Mouse (Mus musculus): Measurements from ENCODE around the gene Purb. TPM values are rescaled to one million over a fixed set of nuclear protein-coding genes. Genes with fewer than 3 reads are reported as not detected.
A peak's percentile ranks its signal among the peaks of the same experiment; 100 is the strongest.

Gene Purb
- polyA plus RNA-seq, 1 experiment = 33.2 TPM

DNA sequence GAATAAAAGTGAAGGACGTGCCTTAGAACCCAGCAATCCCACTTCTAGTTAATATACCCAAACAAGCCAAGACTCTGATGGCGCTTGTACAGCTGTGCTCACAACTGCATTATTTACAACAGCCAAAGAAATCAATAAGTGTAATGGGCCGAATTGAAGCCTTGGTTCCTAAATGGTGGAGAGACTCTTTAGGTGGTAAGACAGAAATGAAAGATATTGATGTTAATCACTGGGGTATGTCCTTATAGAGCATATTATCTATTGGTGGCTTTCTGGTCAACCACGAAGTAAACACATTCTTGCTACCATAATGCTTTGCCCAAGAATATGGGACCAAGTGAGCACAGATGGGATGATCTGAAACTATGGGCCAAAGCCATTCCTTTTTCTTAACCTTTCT lies 35.5 kb downstream of the Purb start:
- Histone ChIP-seq H3ac (ENCODE audit: control insufficient read depth, insufficient read length) (no peak overlapping the region), H3K36me3 (ENCODE audit: control insufficient read depth, insufficient read depth) (peaks cover 7% of the 10 kb centered on the region), H3K27me3 (ENCODE audit: control insufficient read depth, insufficient read depth, insufficient read length) (no peaks in the 10 kb centered on the region), H3K79me2 (ENCODE audit: control insufficient read depth, insufficient read depth) (peaks cover 51% of the 10 kb centered on the region), H3K4me3 (no peak overlapping the region), H3K4me2 (ENCODE audit: low read depth) (no peak overlapping the region)
- TF ChIP-seq POLR2AphosphoS2 (IDR thresholded peaks at IDR 0.05; ENCODE audit: insufficient read length, low read depth) (no peak), MAX (IDR thresholded peaks at IDR 0.05; ENCODE audit: low read depth) (no peak), CEBPB (IDR thresholded peaks at IDR 0.05; ENCODE audit: insufficient read depth, poor library complexity, severe bottlenecking) (no peak), MYOG (IDR thresholded peaks at IDR 0.05; ENCODE audit: control insufficient read depth in 1 of 3, insufficient read depth in 1 of 3, insufficient read length in 2 of 3, low read depth in 2 of 3) (no peak), SRF (IDR thresholded peaks at IDR 0.05; ENCODE audit: control insufficient read depth, insufficient read length, low read depth) (no peak), TCF3 (IDR thresholded peaks at IDR 0.05; ENCODE audit: insufficient read length, low read depth) (no peak), E2F4 (IDR thresholded peaks at IDR 0.05; ENCODE audit: insufficient read depth) (no peak), REST (IDR thresholded peaks at IDR 0.05; ENCODE audit: insufficient read depth, insufficient read length) (no peak), POLR2A (IDR thresholded peaks at IDR 0.05; ENCODE audit: insufficient read length, low read depth) (no peak), MYOD1 (IDR thresholded peaks at IDR 0.05; ENCODE audit: control insufficient read depth in 1 of 3, insufficient read length in 2 of 3, low read depth in 2 of 3) (no peak), USF1 (IDR thresholded peaks at IDR 0.05; ENCODE audit: low read depth) (no peak), TCF12 (IDR thresholded peaks at IDR 0.05; ENCODE audit: insufficient read depth, poor library complexity, severe bottlenecking) (no peak)

GRCm38 (mm10) chr11:6437667-6438066 lies 38.0 kb downstream of the Purb start:
- H3K79me2 ChIP-seq (ENCODE audit: control insufficient read depth, insufficient read depth) = peaks cover 39% of the 10 kb centered on the region
- no peak overlapping the region for H3ac ChIP-seq (ENCODE audit: control insufficient read depth, insufficient read length)
- no peak overlapping the region for H3K4me2 ChIP-seq (ENCODE audit: low read depth)
- H3K27me3 ChIP-seq (ENCODE audit: control insufficient read depth, insufficient read depth, insufficient read length) = no peaks in the 10 kb centered on the region
- no peak overlapping the region for H3K4me3 ChIP-seq
- peaks cover 11% of the 10 kb centered on the region for H3K36me3 ChIP-seq (ENCODE audit: control insufficient read depth, insufficient read depth)
- no peak for TF ChIP-seq POLR2A (IDR thresholded peaks at IDR 0.05; ENCODE audit: insufficient read length, low read depth)
- no peak for TF ChIP-seq TCF3 (IDR thresholded peaks at IDR 0.05; ENCODE audit: insufficient read length, low read depth)
- no peak for TF ChIP-seq MAX (IDR thresholded peaks at IDR 0.05; ENCODE audit: low read depth)
- no peak for TF ChIP-seq MYOD1 (IDR thresholded peaks at IDR 0.05; ENCODE audit: control insufficient read depth in 1 of 3, insufficient read length in 2 of 3, low read depth in 2 of 3)
- no peak for TF ChIP-seq SRF (IDR thresholded peaks at IDR 0.05; ENCODE audit: control insufficient read depth, insufficient read length, low read depth)
- no peak for TF ChIP-seq USF1 (IDR thresholded peaks at IDR 0.05; ENCODE audit: low read depth)
- TF ChIP-seq REST (IDR thresholded peaks at IDR 0.05; ENCODE audit: insufficient read depth, insufficient read length) = no peak
- TF ChIP-seq POLR2AphosphoS2 (IDR thresholded peaks at IDR 0.05; ENCODE audit: insufficient read length, low read depth) = no peak
- TF ChIP-seq E2F4 (IDR thresholded peaks at IDR 0.05; ENCODE audit: insufficient read depth) = no peak
- TF ChIP-seq MYOG (IDR thresholded peaks at IDR 0.05; ENCODE audit: control insufficient read depth in 1 of 3, insufficient read depth in 1 of 3, insufficient read length in 2 of 3, low read depth in 2 of 3) = no peak
- no peak for TF ChIP-seq CEBPB (IDR thresholded peaks at IDR 0.05; ENCODE audit: insufficient read depth, poor library complexity, severe bottlenecking)

DNA sequence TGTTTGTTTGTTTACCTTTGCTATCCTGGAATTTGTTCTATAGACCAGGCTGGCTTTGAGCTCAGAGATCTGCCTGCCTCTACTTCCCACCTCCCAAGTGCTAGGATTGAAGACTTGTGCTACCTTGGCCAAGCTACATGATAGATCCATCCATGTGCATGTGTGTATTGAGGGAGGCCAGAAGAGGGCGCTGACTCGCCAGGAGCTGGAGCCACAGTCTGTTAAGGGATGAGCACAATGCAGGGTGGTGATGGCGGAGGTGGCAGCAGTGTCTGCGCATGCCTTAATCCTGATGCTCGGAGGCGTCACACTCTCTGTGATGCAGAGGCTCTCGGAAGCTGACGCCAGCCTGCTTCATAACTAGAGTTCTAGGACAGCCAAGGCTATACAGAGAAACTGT lies 39.3 kb downstream of the Purb start:
- Histone ChIP-seq H3K4me3 (no peak overlapping the region), H3K27me3 (ENCODE audit: control insufficient read depth, insufficient read depth, insufficient read length) (no peaks in the 10 kb centered on the region), H3ac (ENCODE audit: control insufficient read depth, insufficient read length) (no peak overlapping the region), H3K4me2 (ENCODE audit: low read depth) (no peak overlapping the region), H3K79me2 (ENCODE audit: control insufficient read depth, insufficient read depth) (peaks cover 26% of the 10 kb centered on the region), H3K36me3 (ENCODE audit: control insufficient read depth, insufficient read depth) (peaks cover 17% of the 10 kb centered on the region)
- TF ChIP-seq USF1 (IDR thresholded peaks at IDR 0.05; ENCODE audit: low read depth) (no peak), MAX (IDR thresholded peaks at IDR 0.05; ENCODE audit: low read depth) (no peak), POLR2A (IDR thresholded peaks at IDR 0.05; ENCODE audit: insufficient read length, low read depth) (peak; percentile 24), POLR2AphosphoS2 (IDR thresholded peaks at IDR 0.05; ENCODE audit: insufficient read length, low read depth) (peak; percentile 38), REST (IDR thresholded peaks at IDR 0.05; ENCODE audit: insufficient read depth, insufficient read length) (no peak), MYOG (IDR thresholded peaks at IDR 0.05; ENCODE audit: control insufficient read depth in 1 of 3, insufficient read depth in 1 of 3, insufficient read length in 2 of 3, low read depth in 2 of 3) (no peak), MYOD1 (IDR thresholded peaks at IDR 0.05; ENCODE audit: control insufficient read depth in 1 of 3, insufficient read length in 2 of 3, low read depth in 2 of 3) (no peak), TCF3 (IDR thresholded peaks at IDR 0.05; ENCODE audit: insufficient read length, low read depth) (no peak), E2F4 (IDR thresholded peaks at IDR 0.05; ENCODE audit: insufficient read depth) (no peak)

DNA sequence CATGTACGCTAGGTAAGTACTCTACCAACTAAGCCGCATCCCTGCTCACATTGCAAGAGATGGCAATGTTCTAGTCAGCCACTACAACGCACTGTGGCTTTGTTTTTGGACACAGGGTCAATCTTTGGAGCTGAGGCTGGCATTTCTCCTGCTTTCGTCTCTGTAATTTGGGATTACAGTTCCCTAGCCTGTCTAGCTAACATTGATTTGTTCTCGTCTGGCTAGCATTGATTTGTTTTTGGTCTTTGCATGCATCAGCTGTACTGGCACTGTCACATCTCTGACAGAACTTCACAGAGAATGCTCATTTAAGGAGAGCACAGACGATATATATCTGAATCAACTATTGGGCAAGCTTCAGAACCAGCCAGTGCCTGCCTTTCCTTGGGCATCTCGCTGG lies 45.5 kb downstream of the Purb start:
- no peak overlapping the region for H3K4me2 ChIP-seq (ENCODE audit: low read depth)
- no peak overlapping the region for H3ac ChIP-seq (ENCODE audit: control insufficient read depth, insufficient read length)
- H3K79me2 ChIP-seq (ENCODE audit: control insufficient read depth, insufficient read depth) = no peaks in the 10 kb centered on the region
- TF ChIP-seq MAX (IDR thresholded peaks at IDR 0.05; ENCODE audit: low read depth) (no peak), MYOG (IDR thresholded peaks at IDR 0.05; ENCODE audit: control insufficient read depth in 1 of 3, insufficient read depth in 1 of 3, insufficient read length in 2 of 3, low read depth in 2 of 3) (no peak), E2F4 (IDR thresholded peaks at IDR 0.05; ENCODE audit: insufficient read depth) (no peak), TCF3 (IDR thresholded peaks at IDR 0.05; ENCODE audit: insufficient read length, low read depth) (no peak), POLR2A (IDR thresholded peaks at IDR 0.05; ENCODE audit: insufficient read length, low read depth) (no peak), SRF (IDR thresholded peaks at IDR 0.05; ENCODE audit: control insufficient read depth, insufficient read length, low read depth) (no peak), TCF12 (IDR thresholded peaks at IDR 0.05; ENCODE audit: insufficient read depth, poor library complexity, severe bottlenecking) (no peak), MYOD1 (IDR thresholded peaks at IDR 0.05; ENCODE audit: control insufficient read depth in 1 of 3, insufficient read length in 2 of 3, low read depth in 2 of 3) (no peak), POLR2AphosphoS2 (IDR thresholded peaks at IDR 0.05; ENCODE audit: insufficient read length, low read depth) (no peak), CEBPB (IDR thresholded peaks at IDR 0.05; ENCODE audit: insufficient read depth, poor library complexity, severe bottlenecking) (no peak), USF1 (IDR thresholded peaks at IDR 0.05; ENCODE audit: low read depth) (no peak), REST (IDR thresholded peaks at IDR 0.05; ENCODE audit: insufficient read depth, insufficient read length) (no peak)
- H3K4me3 ChIP-seq = no peak overlapping the region
- no peaks in the 10 kb centered on the region for H3K27me3 ChIP-seq (ENCODE audit: control insufficient read depth, insufficient read depth, insufficient read length)
- H3K36me3 ChIP-seq (ENCODE audit: control insufficient read depth, insufficient read depth) = peaks cover 28% of the 10 kb centered on the region

Measured in myocyte (in vitro differentiated cells).